Mouse (Mus musculus): ENCODE data around the gene Cacna1c. TPM values are rescaled to one million over a fixed set of nuclear protein-coding genes. Genes with fewer than 3 reads are reported as not detected.

The Cacna1c gene
- polyA plus RNA-seq, 1 experiment = 1.0 TPM

- Histone ChIP-seq H3K27me3 (ENCODE audit: control insufficient read depth, insufficient read depth, low read length, poor library complexity, severe bottlenecking) (no peaks in the 10 kb centered on the region), H3K9ac (ENCODE audit: low read depth, poor library complexity, severe bottlenecking) (no peak overlapping the region), H3K36me3 (ENCODE audit: control insufficient read depth, insufficient read depth, low read length, poor library complexity, severe bottlenecking) (no peaks in the 10 kb centered on the region), H3K9me3 (replicated peaks; ENCODE audit: control insufficient read depth, insufficient read depth, low read length, poor library complexity, severe bottlenecking) (peaks cover 7% of the 10 kb centered on the region), H3K4me3 (ENCODE audit: low read depth, low read length) (no peak overlapping the region), H3K27ac (ENCODE audit: insufficient read depth, low read length) (no peak overlapping the region), H3K4me1 (ENCODE audit: control insufficient read depth, insufficient read depth, low read length) (no peaks in the 10 kb centered on the region)
- TF ChIP-seq POLR2A (IDR thresholded peaks at IDR 0.05; ENCODE audit: insufficient read depth, low read length) = no peak
- no peak for TF ChIP-seq EP300 (IDR thresholded peaks at IDR 0.05; ENCODE audit: insufficient read depth, low read depth, low read length)
- no peak for TF ChIP-seq CTCF (IDR thresholded peaks at IDR 0.05; ENCODE audit: low read depth, low read length)
Observed at GRCm38 (mm10) chr6:118574351-118574750, 621.9 kb downstream of the Cacna1c start.

- Histone ChIP-seq H3K36me3 (ENCODE audit: control insufficient read depth, insufficient read depth, low read length, poor library complexity, severe bottlenecking) (no peaks in the 10 kb centered on the region), H3K9ac (ENCODE audit: low read depth, poor library complexity, severe bottlenecking) (no peak overlapping the region), H3K4me3 (ENCODE audit: low read depth, low read length) (no peak overlapping the region), H3K27ac (ENCODE audit: insufficient read depth, low read length) (no peak overlapping the region), H3K4me1 (ENCODE audit: control insufficient read depth, insufficient read depth, low read length) (no peaks in the 10 kb centered on the region), H3K9me3 (replicated peaks; ENCODE audit: control insufficient read depth, insufficient read depth, low read length, poor library complexity, severe bottlenecking) (peaks cover 10% of the 10 kb centered on the region), H3K27me3 (ENCODE audit: control insufficient read depth, insufficient read depth, low read length, poor library complexity, severe bottlenecking) (no peaks in the 10 kb centered on the region)
- no peak for TF ChIP-seq CTCF (IDR thresholded peaks at IDR 0.05; ENCODE audit: low read depth, low read length)
- no peak for TF ChIP-seq EP300 (IDR thresholded peaks at IDR 0.05; ENCODE audit: insufficient read depth, low read depth, low read length)
- no peak for TF ChIP-seq POLR2A (IDR thresholded peaks at IDR 0.05; ENCODE audit: insufficient read depth, low read length)
Observed at GRCm38 (mm10) chr6:118567816-118568215, 628.4 kb downstream of the Cacna1c start.

GRCm38 (mm10) chr6:118561745-118562609, 634.2 kb downstream of the Cacna1c start, which contains the start of gene Ankrd26:
Gene Ankrd26, minus strand, starts transcription at chr6:118562226.
- Histone ChIP-seq H3K27ac (ENCODE audit: insufficient read depth, low read length) (no peak within 1 kb of the TSS), H3K36me3 (ENCODE audit: control insufficient read depth, insufficient read depth, low read length, poor library complexity, severe bottlenecking) (peaks cover 5% of the 10 kb centered on the region; the same call in 1 of the 2 replicates), H3K9ac (ENCODE audit: low read depth, poor library complexity, severe bottlenecking) (peak within 1 kb of the TSS; percentile 28), H3K4me1 (ENCODE audit: control insufficient read depth, insufficient read depth, low read length) (no peaks in the 10 kb centered on the region), H3K9me3 (replicated peaks; ENCODE audit: control insufficient read depth, insufficient read depth, low read length, poor library complexity, severe bottlenecking) (no peaks in the 10 kb centered on the region), H3K27me3 (ENCODE audit: control insufficient read depth, insufficient read depth, low read length, poor library complexity, severe bottlenecking) (no peaks in the 10 kb centered on the region), H3K4me3 (ENCODE audit: low read depth, low read length) (peak within 1 kb of the TSS; percentile 75)
- no peak for TF ChIP-seq CTCF (IDR thresholded peaks at IDR 0.05; ENCODE audit: low read depth, low read length)
- peak; percentile 46 for TF ChIP-seq POLR2A (IDR thresholded peaks at IDR 0.05; ENCODE audit: insufficient read depth, low read length)

DNA sequence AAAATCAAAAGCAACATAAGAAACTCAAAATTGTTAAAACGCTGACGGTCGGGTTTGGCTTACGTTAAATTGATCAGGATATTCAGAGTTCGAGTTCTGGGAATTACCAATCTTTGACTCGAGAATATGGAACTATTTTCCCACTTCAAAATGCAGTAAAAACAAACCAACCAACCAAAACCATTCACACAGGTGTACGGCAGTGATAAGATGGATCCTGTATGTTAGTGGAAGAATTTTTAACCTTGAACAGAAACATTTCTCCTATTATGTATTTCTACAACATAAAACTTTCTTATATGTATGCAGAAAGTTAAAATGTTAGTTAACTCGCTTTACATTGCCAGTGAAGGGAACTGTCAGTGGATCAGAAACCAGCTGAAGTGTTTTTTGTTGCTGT, 635.0 kb downstream of the Cacna1c start:
- Histone ChIP-seq H3K4me1 (ENCODE audit: control insufficient read depth, insufficient read depth, low read length) (no peaks in the 10 kb centered on the region), H3K36me3 (ENCODE audit: control insufficient read depth, insufficient read depth, low read length, poor library complexity, severe bottlenecking) (peaks cover 5% of the 10 kb centered on the region; the same call in 1 of the 2 replicates), H3K4me3 (ENCODE audit: low read depth, low read length) (no peak overlapping the region), H3K9ac (ENCODE audit: low read depth, poor library complexity, severe bottlenecking) (peak overlapping the region; percentile 28), H3K27ac (ENCODE audit: insufficient read depth, low read length) (no peak overlapping the region), H3K9me3 (replicated peaks; ENCODE audit: control insufficient read depth, insufficient read depth, low read length, poor library complexity, severe bottlenecking) (no peaks in the 10 kb centered on the region), H3K27me3 (ENCODE audit: control insufficient read depth, insufficient read depth, low read length, poor library complexity, severe bottlenecking) (no peaks in the 10 kb centered on the region)
- no peak for TF ChIP-seq CTCF (IDR thresholded peaks at IDR 0.05; ENCODE audit: low read depth, low read length)
- TF ChIP-seq EP300 (IDR thresholded peaks at IDR 0.05; ENCODE audit: insufficient read depth, low read depth, low read length) = no peak
- no peak for TF ChIP-seq POLR2A (IDR thresholded peaks at IDR 0.05; ENCODE audit: insufficient read depth, low read length)

GRCm38 (mm10) chr6:118538627-118539026, 657.6 kb downstream of the Cacna1c start:
- H3K4me1 ChIP-seq (ENCODE audit: control insufficient read depth, insufficient read depth, low read length) = no peaks in the 10 kb centered on the region
- no peak overlapping the region for H3K4me3 ChIP-seq (ENCODE audit: low read depth, low read length)
- H3K36me3 ChIP-seq (ENCODE audit: control insufficient read depth, insufficient read depth, low read length, poor library complexity, severe bottlenecking) = no peaks in the 10 kb centered on the region; the same call in 1 of the 2 replicates
- no peak for TF ChIP-seq CTCF (IDR thresholded peaks at IDR 0.05; ENCODE audit: low read depth, low read length)
- no peak for TF ChIP-seq EP300 (IDR thresholded peaks at IDR 0.05; ENCODE audit: insufficient read depth, low read depth, low read length)
- TF ChIP-seq POLR2A (IDR thresholded peaks at IDR 0.05; ENCODE audit: insufficient read depth, low read length) = no peak
- no peaks in the 10 kb centered on the region for H3K9me3 ChIP-seq (replicated peaks; ENCODE audit: control insufficient read depth, insufficient read depth, low read length, poor library complexity, severe bottlenecking)
- H3K27ac ChIP-seq (ENCODE audit: insufficient read depth, low read length) = no peak overlapping the region
- no peak overlapping the region for H3K9ac ChIP-seq (ENCODE audit: low read depth, poor library complexity, severe bottlenecking)
- no peaks in the 10 kb centered on the region for H3K27me3 ChIP-seq (ENCODE audit: control insufficient read depth, insufficient read depth, low read length, poor library complexity, severe bottlenecking)

Other genes starting within 250 kb of the Cacna1c start
- gene Dcp1b, start 21.2 kb downstream of the Cacna1c start, polyA plus RNA-seq (2011; ENCODE audit: insufficient read depth, insufficient read length, low read depth, missing spikeins) = 11.0 and 11.7 TPM in 2 replicates
- gene Cacna2d4, start 40.1 kb upstream of the Cacna1c start, polyA plus RNA-seq (2011; ENCODE audit: insufficient read depth, insufficient read length, low read depth, missing spikeins) = 0.58 TPM in 1 of 2 replicates, not detected in the other
- 0.49 TPM in 1 of 2 replicates, not detected in the other for gene Lrtm2, start 134.3 kb upstream of the Cacna1c start, polyA plus RNA-seq (2011; ENCODE audit: insufficient read depth, insufficient read length, low read depth, missing spikeins)
- 104 and 111 TPM in 2 replicates for gene Adipor2, start 221.3 kb upstream of the Cacna1c start, polyA plus RNA-seq (2011; ENCODE audit: insufficient read depth, insufficient read length, low read depth, missing spikeins)

Data from ES-Bruce4 (cell line).